Mouse (Mus musculus) embryo, embryonic 11 days (tissue): ENCODE results near the gene Bco1.

Source experiments
- DNase-seq: peaks from one replicate; pipeline ENCODE4 v3.0.0-alpha.2; 2015

The Bco1 gene

DNA sequence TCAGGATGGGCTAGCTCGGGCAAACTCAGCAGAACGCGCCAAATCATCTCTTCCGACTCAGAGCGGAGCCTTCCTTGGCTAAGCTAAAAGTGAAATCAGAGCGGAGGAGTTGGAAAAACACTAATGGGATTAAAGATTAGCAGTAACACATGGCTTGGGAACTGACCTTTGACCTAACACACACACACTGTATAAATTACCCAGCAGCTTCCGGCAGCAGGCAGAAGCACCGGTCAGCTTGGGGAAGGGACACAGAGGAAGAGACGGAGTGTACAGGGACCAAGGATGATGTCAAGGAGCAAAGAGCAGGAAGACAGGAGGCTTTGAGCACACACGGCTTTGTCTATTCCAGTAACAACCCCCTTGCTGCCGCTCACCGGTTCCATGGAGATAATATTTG is at the start of gene Bco1:
Gene Bco1, plus strand, starts transcription at position 208 of the 400 bp plus-strand sequence.
- peak; percentile 44 for DNase-seq

DNA sequence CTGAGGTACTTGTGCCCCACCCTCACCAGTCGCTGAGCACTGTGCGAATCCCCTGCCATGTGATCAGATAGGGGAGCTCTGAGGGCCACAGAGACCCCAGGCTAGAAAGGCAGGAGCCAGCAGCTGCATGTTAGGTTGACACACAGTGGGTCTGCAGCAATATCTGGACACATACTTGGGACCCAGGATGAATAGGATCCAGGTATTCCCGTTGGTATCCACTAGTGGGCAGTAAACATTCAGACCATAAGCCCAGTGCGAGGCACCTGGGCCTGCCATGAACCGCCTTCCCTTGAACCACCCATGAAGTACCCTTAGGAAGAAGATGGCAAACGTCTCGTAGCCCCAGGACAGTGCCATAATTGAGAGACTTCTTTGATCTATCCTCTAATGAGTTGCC is 46.2 kb upstream of the Bco1 start:
- DNase-seq, result no peak

DNA sequence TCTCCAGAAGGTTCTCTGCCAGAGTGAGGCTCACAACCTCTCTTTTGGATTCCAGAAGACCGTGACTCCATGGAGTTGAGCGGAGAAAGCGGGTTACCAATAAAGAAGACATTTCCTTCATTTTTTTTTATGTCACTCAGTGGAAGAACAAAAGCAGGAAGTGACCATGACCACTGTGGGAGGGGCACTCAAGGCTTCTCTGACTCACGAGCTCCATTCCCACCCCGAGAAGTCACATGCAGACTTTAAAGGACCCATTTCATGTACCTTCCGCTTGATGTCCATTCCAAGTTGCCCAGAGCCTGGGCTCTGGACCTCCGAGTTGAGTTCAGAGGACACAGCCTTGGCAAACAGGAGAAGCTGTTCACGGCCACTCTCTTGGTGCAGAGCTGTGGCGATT is 44.9 kb upstream of the Bco1 start:
- no peak for DNase-seq

DNA sequence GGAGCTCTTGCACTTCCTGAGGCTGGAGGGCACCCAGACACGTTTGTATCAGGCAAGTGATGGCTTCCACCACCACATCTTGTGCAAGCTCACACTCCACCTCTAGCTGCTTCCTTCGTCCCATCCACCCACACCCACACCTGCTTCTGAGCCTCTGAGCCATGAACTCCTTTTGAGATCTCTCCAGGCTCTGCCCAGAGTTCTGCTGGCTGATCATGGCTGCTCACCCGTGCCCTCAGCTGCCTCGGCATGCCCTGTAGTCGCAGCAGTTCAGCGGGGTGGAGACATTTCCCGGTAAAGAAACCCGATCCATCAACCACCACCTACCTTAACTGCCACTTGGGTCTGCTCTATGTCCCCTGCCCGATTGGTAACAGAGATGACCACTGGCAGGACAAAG is 44.3 kb upstream of the Bco1 start:
- no peak for DNase-seq

DNA sequence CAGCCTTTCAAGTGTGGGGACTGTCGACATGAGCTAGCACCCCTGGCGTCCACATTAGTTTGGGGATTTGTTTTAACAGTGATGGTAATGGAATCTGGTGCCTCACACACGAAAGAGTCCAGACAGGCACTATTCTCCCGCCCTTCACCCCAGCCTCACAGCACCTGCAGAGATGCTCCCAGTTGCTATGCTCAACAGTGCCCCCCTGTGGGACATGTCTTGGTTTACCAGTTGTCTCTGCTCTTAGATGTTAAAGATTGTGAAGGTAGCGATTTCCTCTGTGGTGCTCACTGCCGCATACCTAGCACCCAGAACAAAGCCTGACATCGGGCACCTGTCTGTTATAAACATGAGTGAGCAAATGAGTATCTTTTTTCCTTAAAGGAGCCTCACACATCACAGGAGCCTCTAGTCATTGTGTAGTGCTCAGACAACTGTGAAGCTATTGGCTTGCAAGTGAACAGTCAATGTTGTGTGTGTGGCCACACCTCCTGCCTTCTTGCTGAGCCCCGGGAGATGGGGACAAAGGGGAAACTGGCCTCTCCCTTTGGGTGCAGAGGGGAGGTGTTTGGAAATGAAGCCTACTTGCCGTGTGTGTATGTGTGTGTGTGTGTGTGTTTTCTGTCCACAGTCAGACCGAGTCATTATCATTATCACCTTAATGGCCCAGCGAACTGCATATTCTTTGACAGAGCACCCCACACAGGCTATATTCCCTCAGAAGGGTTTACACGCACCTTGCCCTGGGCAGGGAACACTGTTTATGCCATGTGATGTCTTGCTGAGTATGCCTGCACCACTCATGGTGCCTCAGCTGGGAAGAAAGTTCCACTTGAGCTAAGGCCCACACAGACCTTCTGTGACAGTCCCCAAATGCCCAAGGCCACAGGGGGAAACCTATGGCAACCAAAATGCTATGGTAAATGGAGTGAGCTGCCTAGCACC is 42.2 kb upstream of the Bco1 start:
- peak; percentile 31 for DNase-seq

DNA sequence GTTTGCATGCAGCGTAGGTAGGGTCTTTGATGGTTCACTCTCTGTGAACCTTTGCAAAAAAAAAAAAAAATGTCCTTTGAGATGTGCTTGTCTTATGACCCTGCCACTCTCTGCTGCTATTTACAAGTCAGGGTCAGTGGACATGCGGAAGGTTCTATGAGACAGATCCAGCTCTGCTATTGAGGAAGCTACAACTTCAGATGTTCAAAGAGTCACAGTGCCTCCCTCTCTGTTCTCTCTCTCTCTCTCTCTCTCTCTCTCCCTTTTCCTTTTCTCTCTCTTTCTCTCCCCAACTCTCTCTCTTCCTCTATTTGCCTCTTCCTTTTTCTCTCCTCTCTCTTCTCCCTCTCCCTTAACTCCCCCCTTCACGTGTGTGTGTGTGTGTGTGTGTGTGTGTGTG is 41.5 kb upstream of the Bco1 start:
- DNase-seq, result no peak

DNA sequence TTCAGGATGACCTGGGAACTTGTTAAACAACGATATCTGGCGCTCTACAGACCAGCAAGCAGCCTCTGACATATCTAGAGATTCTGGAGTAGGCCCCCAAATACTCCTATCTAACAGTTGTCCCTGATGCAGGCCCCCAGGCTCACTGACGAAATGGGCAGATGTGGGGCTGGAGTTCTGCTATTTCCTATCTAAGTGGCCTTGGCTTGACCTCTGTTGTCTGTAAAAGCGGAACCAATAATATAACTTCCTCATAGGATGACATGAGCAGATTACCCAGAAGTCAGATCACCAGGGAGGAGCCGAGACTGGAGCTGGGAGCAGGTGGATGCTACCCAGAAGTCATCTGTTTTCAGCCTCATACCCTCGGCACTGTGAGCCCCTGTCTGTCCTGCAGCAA is 40.6 kb upstream of the Bco1 start:
- DNase-seq, result no peak

DNA sequence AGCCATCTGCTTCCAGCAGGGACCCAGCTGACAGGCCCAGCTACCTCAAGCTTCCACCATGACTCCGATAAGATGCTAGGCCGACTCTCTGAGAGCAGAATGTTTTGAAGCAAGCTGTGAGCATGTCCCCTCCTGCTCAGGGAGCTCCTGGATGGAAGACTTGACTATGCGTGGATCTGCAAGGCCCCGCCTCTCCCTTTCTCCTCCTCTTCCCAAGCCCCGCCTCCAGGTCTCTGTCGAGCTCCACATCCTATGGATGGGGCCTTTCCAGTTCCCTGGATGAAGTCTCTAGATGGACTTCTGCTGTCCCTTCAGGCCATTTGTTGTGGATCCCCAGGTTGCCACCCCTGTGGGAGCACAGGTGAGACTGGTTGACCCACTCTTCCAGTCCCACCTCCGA is 36.6 kb upstream of the Bco1 start:
- DNase-seq, result no peak

DNA sequence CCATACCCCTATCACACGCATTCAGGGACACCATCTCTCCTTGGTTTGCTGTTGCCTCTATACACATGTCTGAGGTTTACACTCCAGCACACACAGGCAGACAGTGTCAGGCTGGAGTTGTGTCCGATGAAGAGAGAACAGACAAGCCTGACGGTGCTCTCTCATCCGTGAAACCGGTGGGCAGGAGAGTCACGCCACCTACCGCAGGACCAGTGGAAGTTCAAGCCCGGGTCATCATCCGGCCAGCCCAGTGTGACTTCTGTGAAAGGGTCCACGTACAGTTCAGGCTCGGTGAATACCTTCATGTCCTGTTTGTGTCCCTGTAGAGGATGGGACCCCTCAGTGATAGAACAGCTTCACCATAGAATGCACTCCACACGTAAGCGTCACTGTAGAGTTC is 35.3 kb upstream of the Bco1 start:
- no peak for DNase-seq

DNA sequence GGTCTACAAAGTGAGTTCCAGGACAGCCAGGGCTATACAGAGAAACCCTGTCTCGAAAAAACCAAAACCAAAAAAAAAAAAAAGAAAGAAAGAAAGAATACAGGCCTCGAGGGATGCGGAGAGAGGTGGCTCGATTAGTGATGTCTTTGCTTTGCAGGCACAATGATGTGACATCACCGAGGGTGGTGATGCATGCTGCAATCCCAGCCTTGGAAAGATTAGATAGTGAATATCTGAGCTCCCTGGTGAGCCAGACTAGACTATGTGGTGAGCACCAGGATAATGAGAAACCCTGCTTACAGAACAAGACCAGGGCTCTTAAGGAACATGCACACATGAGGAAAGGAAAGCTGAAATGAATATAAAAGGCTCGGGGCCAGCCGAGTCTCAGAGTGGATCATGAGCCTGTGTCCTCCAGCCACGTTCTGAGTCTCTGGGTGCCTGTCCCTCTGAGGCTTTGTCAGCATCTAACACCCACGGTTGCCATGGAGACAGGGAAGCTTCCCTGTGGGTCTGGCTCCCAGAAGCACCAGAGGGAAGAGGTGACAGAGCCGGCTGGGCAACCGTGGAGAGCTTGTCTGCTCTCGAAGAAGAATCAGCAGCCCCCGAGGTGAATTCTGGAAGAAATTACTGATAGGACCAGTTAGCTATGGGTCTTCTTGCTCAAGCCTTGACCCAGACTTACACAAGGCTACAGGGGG is 34.3 kb upstream of the Bco1 start:
- DNase-seq, result peak; percentile 45

DNA sequence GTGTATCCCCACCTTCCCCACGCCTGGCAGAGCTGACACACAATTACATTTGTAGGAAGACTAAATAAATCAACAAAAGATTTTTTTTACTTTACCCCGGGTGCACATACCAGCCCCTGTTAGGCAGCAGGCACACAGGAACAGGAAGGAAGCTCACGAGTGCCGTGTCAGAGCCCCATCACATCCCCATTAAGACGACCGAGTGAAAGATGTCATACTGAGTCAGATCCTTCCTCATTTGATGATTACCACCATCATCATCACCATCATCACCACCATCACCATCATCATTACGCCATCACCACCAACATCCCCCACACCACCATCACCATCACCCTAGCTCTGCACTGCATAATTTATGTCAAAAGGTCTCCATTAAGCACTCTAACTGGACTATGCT is 28.7 kb upstream of the Bco1 start:
- DNase-seq, result no peak

DNA sequence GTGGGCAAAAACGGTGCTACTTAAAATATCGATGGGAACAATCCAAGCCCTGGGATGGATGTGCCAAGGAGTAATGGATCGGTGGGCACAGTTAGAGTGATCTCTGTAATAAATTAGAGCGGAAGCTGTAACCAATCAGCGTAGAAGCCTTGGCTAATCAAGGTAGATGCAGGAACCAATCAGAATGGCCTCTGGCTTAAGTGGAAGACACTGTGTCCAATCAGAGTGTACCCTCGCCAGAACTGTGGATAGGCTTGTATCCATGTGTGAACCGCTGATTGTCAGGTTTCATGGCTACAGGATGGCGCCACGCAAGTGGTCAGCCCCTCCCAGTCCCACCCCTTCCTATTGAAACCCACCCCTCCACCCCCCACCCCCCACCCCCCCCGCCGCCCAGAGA is 28.3 kb upstream of the Bco1 start:
- no peak for DNase-seq

DNA sequence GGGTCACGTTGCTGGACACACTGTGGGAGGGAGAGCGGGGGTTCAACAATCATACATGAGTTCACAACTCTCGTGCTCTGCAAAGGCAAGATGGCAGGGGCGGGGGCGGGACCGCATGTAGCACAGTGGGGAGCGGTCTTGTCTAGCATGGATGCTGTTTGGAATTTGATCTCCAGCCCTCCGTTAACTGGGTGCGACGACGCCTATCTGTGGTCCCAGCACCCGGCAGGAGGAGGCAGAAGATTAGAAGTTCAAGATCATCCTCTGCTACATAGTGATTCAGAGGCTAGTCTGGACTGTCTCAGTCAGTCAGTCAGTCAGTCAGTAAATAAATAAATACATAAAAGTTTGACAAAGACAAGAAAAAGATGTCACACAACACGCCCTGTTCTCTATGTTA is 27.4 kb upstream of the Bco1 start:
- DNase-seq, result no peak

DNA sequence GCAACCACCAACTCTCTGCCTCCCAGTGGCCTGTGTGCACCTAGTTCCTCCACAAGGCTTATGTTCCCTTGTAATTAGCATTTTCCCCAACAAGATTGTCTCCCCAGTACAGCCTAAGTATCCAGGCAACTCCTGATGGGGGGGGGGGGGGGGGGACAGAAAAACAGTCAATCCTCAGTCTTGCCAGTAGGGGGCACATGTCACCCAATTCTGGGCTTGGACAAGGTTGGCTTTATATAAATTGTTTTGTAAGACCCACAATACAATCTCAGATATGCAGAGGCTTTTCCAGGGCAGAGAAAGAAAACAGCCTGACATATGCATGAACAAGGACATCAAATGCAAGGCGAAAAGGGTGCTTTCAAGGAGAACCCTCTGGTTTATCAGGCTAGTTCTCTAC is 25.9 kb upstream of the Bco1 start:
- DNase-seq, result peak; percentile 24

DNA sequence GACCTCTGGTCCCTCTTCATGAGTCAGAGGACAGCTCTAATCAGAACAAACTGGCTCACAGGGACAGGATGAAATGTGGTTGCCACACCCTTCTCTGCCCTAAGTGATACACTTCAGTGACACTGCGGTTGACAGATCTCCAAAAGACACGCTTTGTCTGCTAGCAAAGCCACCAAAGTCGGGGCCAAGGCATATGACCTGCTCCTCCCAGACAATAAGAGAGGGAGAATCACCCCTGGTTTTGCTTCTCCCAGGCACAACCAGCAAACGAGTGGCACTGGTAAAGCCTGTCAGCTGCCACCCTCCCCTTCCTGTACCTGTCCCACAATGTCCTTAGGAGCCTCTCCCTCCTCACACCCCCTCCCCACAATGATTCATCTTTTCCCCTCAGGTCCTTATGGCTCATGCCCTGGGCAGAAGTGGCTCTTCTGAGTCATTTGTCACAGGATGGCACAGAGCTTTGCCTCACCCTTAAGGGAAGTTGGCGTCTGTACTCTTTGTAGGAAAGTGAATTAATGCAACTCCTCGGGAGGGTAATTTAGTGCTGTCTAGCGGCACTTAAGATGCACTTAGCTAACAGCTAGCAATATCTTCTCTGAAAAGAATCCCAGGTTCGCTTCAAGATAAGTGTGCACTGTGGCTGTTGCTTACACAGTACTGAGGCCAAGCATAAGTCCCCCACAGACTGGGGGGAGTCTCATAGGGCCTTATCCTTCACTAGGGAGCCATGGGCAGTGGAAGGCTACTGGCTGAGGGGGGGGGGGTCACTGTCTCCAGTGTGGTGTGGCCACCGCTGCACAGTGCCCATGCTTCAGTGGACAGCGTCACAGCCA is 21.1 kb upstream of the Bco1 start:
- DNase-seq, result no peak

DNA sequence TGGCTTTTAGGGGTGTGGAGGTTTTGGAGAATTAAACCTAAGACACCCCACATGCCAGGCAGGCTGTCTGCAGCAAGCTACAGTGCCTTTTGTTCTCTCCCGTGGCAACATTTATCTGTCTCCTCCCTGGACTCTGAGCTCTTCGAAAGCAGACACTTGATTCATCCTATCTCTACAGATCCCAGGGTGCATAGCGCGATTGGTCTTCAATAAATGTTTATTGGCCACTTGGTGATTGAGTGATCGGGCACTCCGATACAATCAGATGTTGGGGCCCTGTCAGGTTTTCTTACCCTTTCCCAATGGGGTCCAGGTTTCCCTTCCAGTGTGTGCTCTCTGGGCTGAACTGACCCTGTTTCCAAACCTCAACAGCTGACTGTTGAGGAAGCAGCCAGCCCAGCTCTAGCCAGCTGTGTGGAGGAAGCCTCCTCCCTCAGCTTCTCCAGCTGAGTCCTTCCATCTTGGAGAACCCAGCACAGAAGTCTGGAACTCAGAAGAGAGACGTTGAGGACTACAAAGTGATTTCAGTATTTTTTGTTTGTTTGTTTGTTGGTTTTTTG is 17.2 kb upstream of the Bco1 start:
- no peak for DNase-seq

DNA sequence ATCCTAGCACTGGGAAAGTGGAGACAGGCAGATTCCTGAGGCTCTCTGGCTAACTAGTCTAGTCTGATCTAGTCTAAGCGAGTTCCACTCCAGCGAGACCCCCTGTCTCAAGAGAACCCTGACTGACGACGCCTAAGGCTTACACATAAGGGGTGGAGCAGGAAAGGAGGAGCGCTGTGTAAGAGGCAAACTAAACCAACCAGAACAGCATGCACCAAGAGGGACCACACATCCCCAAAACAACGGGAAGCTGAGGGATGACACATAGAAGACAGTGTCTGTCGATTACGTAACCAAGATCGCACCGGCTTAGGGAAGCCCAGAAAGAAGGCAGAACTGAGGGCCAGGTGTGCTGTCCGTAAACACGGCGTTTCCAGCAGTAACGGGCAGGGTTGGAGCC is 16.0 kb upstream of the Bco1 start:
- DNase-seq, result no peak

DNA sequence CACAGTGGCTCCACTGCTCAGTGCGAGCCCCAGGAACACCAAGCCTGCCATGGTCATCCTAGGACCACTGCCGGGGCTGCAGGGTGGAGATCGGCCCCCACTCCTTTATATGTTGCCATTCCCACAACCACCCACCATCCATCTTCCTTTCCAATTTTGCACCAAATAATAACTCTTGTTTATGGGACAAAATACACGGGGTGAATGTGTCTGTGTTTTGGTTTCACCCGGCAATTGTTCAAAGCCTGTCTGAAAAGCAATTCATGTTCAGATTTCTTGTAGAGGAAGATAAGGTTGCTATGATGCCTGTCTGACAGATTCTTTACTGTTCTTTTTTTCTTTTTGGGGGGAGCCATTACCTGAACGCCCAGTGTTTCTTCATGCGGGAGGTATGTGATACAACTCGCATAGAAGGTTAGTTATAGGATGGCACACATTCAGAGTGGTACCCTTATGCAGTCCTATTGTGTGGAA is 13.2 kb upstream of the Bco1 start, which contains the start of gene Pkd1l2:
Gene Pkd1l2, minus strand, starts transcription at position 51 of the 474 bp plus-strand sequence.
- no peak for DNase-seq

DNA sequence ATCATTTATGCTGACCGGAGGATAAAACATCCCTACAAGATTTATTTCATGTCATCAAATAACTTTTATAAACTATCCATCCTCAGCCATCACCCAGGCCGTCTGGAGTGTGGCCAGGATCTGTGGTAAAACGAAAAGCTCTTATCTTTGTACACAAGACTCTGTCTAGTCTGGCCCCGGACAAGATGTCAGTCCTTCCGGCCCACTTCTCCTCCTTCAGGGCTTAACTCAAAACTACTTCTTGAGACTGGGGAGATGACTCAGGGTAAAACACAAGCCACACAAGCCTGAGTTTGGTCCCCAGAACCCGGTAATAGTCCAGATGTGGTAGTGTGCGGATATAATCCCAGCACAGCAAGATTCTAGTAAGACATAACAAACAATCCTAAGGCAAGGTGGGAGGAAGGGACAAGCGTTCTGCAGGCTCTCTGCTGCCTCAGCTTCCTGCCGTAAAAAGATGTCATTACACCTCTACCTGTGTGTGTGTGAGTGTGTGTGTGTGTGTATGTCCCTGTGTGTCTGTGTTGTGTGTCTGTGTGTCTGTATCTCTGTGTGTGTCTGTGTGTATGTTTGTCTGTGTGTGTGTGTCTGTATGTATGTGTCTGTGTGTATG is 12.6 kb upstream of the Bco1 start:
- no peak for DNase-seq

DNA sequence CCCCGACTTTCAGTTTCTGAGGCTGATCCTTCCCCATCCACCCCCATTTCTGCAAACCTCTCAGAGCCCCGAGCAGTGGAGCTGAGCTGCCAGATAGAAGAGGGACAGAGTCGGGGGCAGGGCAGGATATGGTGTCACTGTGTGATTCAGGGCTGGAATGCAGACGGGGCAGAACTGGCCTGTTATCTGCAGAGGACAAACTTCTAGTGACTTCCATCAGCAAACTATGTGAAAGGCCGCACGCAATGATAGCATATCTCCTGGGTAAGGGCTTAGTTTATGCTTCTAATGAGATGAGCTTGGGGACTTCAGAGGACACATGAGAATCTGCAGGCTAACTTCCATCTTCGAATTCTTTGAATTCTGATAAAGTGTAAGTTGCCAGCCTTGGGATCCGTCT is 10.1 kb upstream of the Bco1 start:
- DNase-seq, result no peak

DNA sequence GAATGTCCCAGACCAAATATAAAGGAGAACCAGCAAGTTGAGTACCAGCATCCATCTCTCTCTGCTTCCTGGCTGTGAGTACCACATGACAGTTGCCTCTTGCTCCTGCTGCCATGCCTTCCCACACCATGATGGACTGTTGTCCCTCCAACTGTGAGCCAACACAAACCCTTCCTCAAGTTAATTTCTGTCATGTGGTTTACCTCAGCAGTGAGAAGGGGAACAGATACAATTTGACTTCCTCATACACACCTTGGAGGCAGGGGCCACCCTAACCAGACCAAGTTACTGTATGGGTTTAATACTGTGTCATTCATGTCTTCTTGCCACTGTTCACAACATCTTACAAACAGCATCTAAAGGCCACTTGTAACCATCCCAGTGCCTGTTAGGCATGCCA is 8.6 kb upstream of the Bco1 start:
- no peak for DNase-seq

DNA sequence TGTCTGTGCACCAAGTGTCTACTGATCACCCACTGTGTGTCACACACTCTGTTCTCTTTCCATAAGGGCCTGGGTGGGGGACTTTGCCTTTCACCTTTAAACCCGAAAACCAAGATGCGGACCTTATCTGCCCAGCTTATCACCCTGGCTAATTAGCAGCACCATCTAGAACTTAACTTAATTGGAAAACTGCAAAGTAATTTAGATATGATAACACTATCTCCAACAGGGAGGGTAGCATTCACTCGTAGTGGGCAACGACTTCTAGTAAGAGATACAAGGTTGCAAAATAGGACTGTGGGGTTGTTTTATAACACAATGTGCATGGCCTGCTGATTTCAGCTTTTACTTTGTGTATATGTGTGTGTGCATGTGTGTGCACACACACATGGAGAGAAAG is 5.9 kb upstream of the Bco1 start:
- DNase-seq, result no peak
